Mouse (Mus musculus) bone marrow macrophage, adult 2 months (primary cell): Measurements from ENCODE around the gene Uqcrq. TPM values are rescaled to one million over a fixed set of nuclear protein-coding genes. Genes with fewer than 3 reads are reported as not detected.

ENCODE experiments used
- H3K27ac ChIP-seq: 2 replicates; pipeline ENCODE4 v1.5.1; 2012; ENCODE audit warnings: low read depth, low read length; ENCODE audit not compliant: insufficient read depth
- H3K4me1 ChIP-seq: 2 replicates; pipeline ENCODE4 v1.6.1; 2012; ENCODE audit warnings: low read length; ENCODE audit not compliant: control insufficient read depth, insufficient read depth
- H3K4me3 ChIP-seq: 2 replicates; pipeline ENCODE4 v1.5.1; 2012; ENCODE audit warnings: mild to moderate bottlenecking, low read length, moderate library complexity; ENCODE audit not compliant: insufficient read depth
- CTCF ChIP-seq: IDR thresholded peaks from 2 replicates; pipeline ENCODE4 v1.5.1; 2012; ENCODE audit warnings: low read depth, mild to moderate bottlenecking, low read length, moderate library complexity
- POLR2A ChIP-seq: IDR thresholded peaks from 2 replicates; pipeline ENCODE4 v1.6.1; 2012; ENCODE audit warnings: mild to moderate bottlenecking, low read depth, low read length, borderline replicate concordance
- polyA plus RNA-seq: library from polyadenylated mRNA; stranded (reverse); fragments of >200 nt; gene quantifications from 2 replicates; pipeline ENCODE4 v1.2.4, GENCODE M21; 2012; ENCODE audit not compliant: missing spikeins, insufficient read depth, insufficient read length

Gene Uqcrq
- polyA plus RNA-seq, 1 experiment, result 202 TPM

- Histone ChIP-seq H3K4me1 (no peaks in the 10 kb centered on the region), H3K27ac (no peak overlapping the region), H3K4me3 (no peak overlapping the region)
- TF ChIP-seq POLR2A, result no peak
- TF ChIP-seq CTCF, result no peak
Observed at GRCm38 (mm10) chr11:53418048-53418447, 12.6 kb downstream of the Uqcrq start.

- Histone ChIP-seq H3K27ac (no peak overlapping the region), H3K4me3 (no peak overlapping the region), H3K4me1 (no peaks in the 10 kb centered on the region)
- TF ChIP-seq POLR2A, result no peak
- TF ChIP-seq CTCF, result no peak
Observed at GRCm38 (mm10) chr11:53413871-53414270, 16.8 kb downstream of the Uqcrq start.

- no peak overlapping the region for H3K4me3 ChIP-seq
- TF ChIP-seq POLR2A, result no peak
- no peak overlapping the region for H3K27ac ChIP-seq
- no peaks in the 10 kb centered on the region for H3K4me1 ChIP-seq
Observed at GRCm38 (mm10) chr11:53411738-53412137, 18.9 kb downstream of the Uqcrq start.

GRCm38 (mm10) chr11:53403638-53404037 lies 27.0 kb downstream of the Uqcrq start:
- no peaks in the 10 kb centered on the region for H3K4me1 ChIP-seq
- TF ChIP-seq CTCF (no peak), POLR2A (no peak)

GRCm38 (mm10) chr11:53393856-53394255 lies 36.8 kb downstream of the Uqcrq start:
- no peak for TF ChIP-seq POLR2A
- no peak for TF ChIP-seq CTCF
- Histone ChIP-seq H3K27ac (no peak overlapping the region), H3K4me3 (no peak overlapping the region)

More at GRCm38 (mm10) chr11:53403638-53404037, 27.0 kb downstream of the Uqcrq start:
- Histone ChIP-seq H3K27ac (no peak overlapping the region), H3K4me3 (no peak overlapping the region)

GRCm38 (mm10) chr11:53383758-53384428 lies 46.7 kb downstream of the Uqcrq start:
- Histone ChIP-seq H3K4me1 (no peaks in the 10 kb centered on the region), H3K27ac (no peak overlapping the region), H3K4me3 (no peak overlapping the region)
- TF ChIP-seq CTCF (no peak), POLR2A (no peak)

More at GRCm38 (mm10) chr11:53393856-53394255, 36.8 kb downstream of the Uqcrq start:
- no peaks in the 10 kb centered on the region for H3K4me1 ChIP-seq

GRCm38 (mm10) chr11:53378918-53379317 lies 51.7 kb downstream of the Uqcrq start:
- TF ChIP-seq POLR2A (no peak), CTCF (no peak)
- Histone ChIP-seq H3K4me1 (peaks cover 16% of the 10 kb centered on the region), H3K27ac (no peak overlapping the region), H3K4me3 (no peak overlapping the region)

Other genes with a start within 250 kb of the Uqcrq start
- 111 and 118 TPM in 2 replicates for gene Hspa4, start 130.4 kb downstream of the Uqcrq start, polyA plus RNA-seq
- 13.9 and 17.4 TPM in 2 replicates for gene Zcchc10, start 106.2 kb downstream of the Uqcrq start, polyA plus RNA-seq
- 54.6 and 68.8 TPM in 2 replicates for gene Aff4, start 80.0 kb downstream of the Uqcrq start, polyA plus RNA-seq
- not detected in 2 replicates for gene Leap2, start 7.7 kb downstream of the Uqcrq start, polyA plus RNA-seq
- 1.5 and 1.8 TPM in 2 replicates for gene Gdf9, start 192 bp upstream of the Uqcrq start, polyA plus RNA-seq
- not detected in 2 replicates for gene Gm10447, start 26.3 kb upstream of the Uqcrq start, polyA plus RNA-seq
- 0.17 TPM in 1 of 2 replicates, not detected in the other for gene Shroom1, start 26.4 kb upstream of the Uqcrq start, polyA plus RNA-seq
- not detected in 2 replicates for gene Gm9837, start 39.6 kb upstream of the Uqcrq start, polyA plus RNA-seq
- not detected in 2 replicates for gene Gm9945, start 49.3 kb upstream of the Uqcrq start, polyA plus RNA-seq
- not detected in 2 replicates for gene Sowaha, start 49.4 kb upstream of the Uqcrq start, polyA plus RNA-seq
- gene Sept8, start 88.4 kb upstream of the Uqcrq start, polyA plus RNA-seq, result 65.1 and 70.0 TPM in 2 replicates
- 30.3 and 31.9 TPM in 2 replicates for gene Kif3a, start 136.5 kb upstream of the Uqcrq start, polyA plus RNA-seq
- not detected in 2 replicates for gene Il4, start 187.8 kb upstream of the Uqcrq start, polyA plus RNA-seq
- gene Il13, start 203.9 kb upstream of the Uqcrq start, polyA plus RNA-seq, result not detected in 2 replicates